Mouse (Mus musculus): ENCODE results near the gene Dnal4. TPM values are rescaled to one million over a fixed set of nuclear protein-coding genes. Genes with fewer than 3 reads are reported as not detected.

Dnal4 gene
- polyA plus RNA-seq, 1 experiment from 2014 or later: 76.8 TPM

GRCm38 (mm10) chr15:79810997-79811396 lies 33.3 kb upstream of the Dnal4 start:
- no peak for DNase-seq (ENCODE audit: low read depth, low spot score)
- POLR2A ChIA-PET: no interaction called here
- CTCF ChIA-PET: interaction anchor here (1.9 kb wide), 1 partner anchor 58 kb away, joined by 5 read pairs; no protein-coding TSS in a partner anchor
- no peak for TF ChIP-seq CTCF (IDR thresholded peaks at IDR 0.05)
- in situ Hi-C loops (cut with MboI; ENCODE audit: low pct_unique_long_range_greater_than_20kb): no loop called here
- H3K27me3 ChIP-seq: peaks cover 20% of the 10 kb centered on the region
- no peak for ATAC-seq

- ChIA-PET CTCF (no interaction called here), POLR2A (interaction anchor here (0.6 kb wide), 1 partner anchor 56 kb away, joined by 5 read pairs; no protein-coding TSS in a partner anchor)
- TF ChIP-seq CTCF (IDR thresholded peaks at IDR 0.05): no peak
- ATAC-seq (no peak), DNase-seq (ENCODE audit: low read depth, low spot score) (no peak)
- in situ Hi-C loops (cut with MboI; ENCODE audit: low pct_unique_long_range_greater_than_20kb): no loop called here
- peaks cover 25% of the 10 kb centered on the region for H3K27me3 ChIP-seq
Observed at GRCm38 (mm10) chr15:79810061-79810460, 32.4 kb upstream of the Dnal4 start.

DNA sequence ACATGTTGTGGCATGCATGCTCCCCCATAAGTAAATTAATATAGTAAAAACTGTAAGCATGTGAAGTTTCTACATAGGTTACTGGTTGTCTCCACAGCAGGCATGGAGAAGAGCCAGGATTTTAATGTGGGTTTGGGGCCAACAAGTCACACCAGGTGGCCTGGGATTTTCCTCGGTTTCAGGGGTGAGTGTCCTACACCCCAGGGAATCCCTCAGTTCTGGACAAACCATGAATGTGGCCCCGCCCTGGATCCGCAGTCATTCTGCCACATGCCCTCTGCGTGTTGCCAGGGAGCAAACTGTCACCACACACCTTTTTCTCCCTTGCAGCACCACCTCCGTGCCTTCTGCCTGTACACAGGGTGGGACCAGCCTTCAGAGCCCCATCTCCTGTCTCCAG lies 31.0 kb upstream of the Dnal4 start:
- ATAC-seq: no peak
- ChIA-PET POLR2A (no interaction called here), CTCF (no interaction called here)
- in situ Hi-C loops (cut with MboI; ENCODE audit: low pct_unique_long_range_greater_than_20kb): no loop called here
- TF ChIP-seq CTCF (IDR thresholded peaks at IDR 0.05): no peak
- peaks cover 30% of the 10 kb centered on the region for H3K27me3 ChIP-seq
- DNase-seq (ENCODE audit: low read depth, low spot score): no peak

- no peak for DNase-seq (ENCODE audit: low read depth, low spot score)
- CTCF ChIA-PET: no interaction called here
- in situ Hi-C loops (cut with MboI; ENCODE audit: low pct_unique_long_range_greater_than_20kb): no loop called here
- POLR2A ChIA-PET: no interaction called here
- TF ChIP-seq CTCF (IDR thresholded peaks at IDR 0.05): no peak
- H3K27me3 ChIP-seq: peaks cover 36% of the 10 kb centered on the region
- no peak for ATAC-seq
Observed at GRCm38 (mm10) chr15:79808114-79808513, 30.5 kb upstream of the Dnal4 start.

DNA sequence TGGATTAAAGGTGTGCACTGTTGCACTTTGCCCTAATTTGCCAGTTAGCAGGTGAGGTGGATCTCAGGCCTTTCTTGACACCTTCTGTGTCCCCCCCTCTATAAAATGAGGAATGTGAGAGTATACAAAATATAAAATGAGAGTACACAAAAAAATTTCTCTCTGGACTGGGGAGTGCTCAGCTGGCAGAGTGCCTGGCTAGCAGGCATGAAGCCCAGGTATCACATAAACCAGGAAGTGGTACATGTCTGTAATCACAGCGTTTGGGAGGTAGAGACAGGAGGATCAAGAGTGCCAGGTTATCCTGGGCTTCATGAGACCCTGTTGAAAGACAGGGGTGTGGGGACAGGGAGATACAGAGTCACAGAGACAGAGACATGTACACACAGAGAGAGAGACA lies 29.4 kb upstream of the Dnal4 start:
- ATAC-seq (no peak), DNase-seq (ENCODE audit: low read depth, low spot score) (no peak)
- peaks cover 38% of the 10 kb centered on the region for H3K27me3 ChIP-seq
- TF ChIP-seq CTCF (IDR thresholded peaks at IDR 0.05): no peak
- ChIA-PET CTCF (no interaction called here), POLR2A (interaction anchor here (0.7 kb wide), 1 partner anchor 1571 kb away, joined by 3 read pairs; no protein-coding TSS in a partner anchor)
- in situ Hi-C loops (cut with MboI; ENCODE audit: low pct_unique_long_range_greater_than_20kb): no loop called here

GRCm38 (mm10) chr15:79805246-79805645 lies 27.6 kb upstream of the Dnal4 start:
- no peak for TF ChIP-seq CTCF (IDR thresholded peaks at IDR 0.05)
- DNase-seq (ENCODE audit: low read depth, low spot score) (no peak), ATAC-seq (no peak)
- ChIA-PET CTCF (no interaction called here), POLR2A (no interaction called here)
- H3K27me3 ChIP-seq: peaks cover 37% of the 10 kb centered on the region
- in situ Hi-C loops (cut with MboI; ENCODE audit: low pct_unique_long_range_greater_than_20kb): no loop called here

GRCm38 (mm10) chr15:79804352-79805071 lies 26.9 kb upstream of the Dnal4 start, which contains the start of gene Nptxr:
Nptxr (minus strand) TSS chr15:79804766.
- TF ChIP-seq CTCF (IDR thresholded peaks at IDR 0.05): no peak

DNA sequence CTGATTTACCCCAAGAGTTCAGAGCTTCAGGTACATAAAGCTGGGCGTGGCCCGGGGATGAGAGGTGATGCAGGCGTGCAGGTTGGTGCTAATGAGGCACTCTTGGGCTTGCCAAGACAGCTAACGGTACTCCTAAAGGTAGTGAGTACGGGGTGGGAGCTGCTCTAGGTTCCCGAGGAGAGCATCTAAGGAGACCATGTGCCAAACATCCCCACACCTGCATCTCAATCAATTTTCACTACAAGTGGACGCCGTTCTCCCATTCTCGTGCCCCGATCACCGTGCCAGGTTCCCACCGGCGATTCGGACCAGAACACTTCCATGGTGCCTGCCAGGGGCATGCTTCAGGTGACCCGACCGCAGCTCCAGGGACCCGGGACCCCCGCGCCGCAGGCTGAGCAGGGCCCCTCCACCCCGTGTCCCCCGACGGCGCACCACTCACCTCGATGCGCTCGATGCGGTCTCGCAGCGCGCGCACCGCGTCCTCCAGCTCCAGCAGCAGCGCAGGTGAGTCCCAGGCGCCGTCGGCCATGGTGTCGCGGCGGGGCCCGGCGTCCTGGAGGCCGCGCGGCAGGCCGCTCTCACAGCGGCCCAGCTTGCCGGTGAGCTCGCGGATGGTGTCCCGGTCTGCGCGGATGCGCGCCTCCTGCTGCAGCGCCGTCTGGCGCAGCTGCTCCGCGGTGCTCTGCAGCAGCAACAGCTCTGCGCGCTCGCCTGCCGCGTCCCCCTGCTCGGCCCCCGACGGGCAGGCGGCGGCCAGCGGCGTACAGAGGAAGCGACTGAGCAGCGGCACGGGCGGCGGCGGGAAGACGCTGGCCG lies 26.1 kb upstream of the Dnal4 start:
- ChIA-PET CTCF (interaction anchor here (0.8 kb wide), 1 partner anchor 27 kb away, joined by 3 read pairs; no protein-coding TSS in a partner anchor), POLR2A (no interaction called here)
- ATAC-seq: no peak
- no peak for DNase-seq (ENCODE audit: low read depth, low spot score)
- no peak for TF ChIP-seq CTCF (IDR thresholded peaks at IDR 0.05)
- peaks cover 23% of the 10 kb centered on the region for H3K27me3 ChIP-seq
- in situ Hi-C loops (cut with MboI; ENCODE audit: low pct_unique_long_range_greater_than_20kb): no loop called here

More at GRCm38 (mm10) chr15:79804352-79805071, 26.9 kb upstream of the Dnal4 start, which contains the start of gene Nptxr:
- ATAC-seq: peak; percentile 24
- ChIA-PET POLR2A (no interaction called here), CTCF (no interaction called here)
- in situ Hi-C loops (cut with MboI; ENCODE audit: low pct_unique_long_range_greater_than_20kb): no loop called here
- peaks cover 30% of the 10 kb centered on the region for H3K27me3 ChIP-seq
- no peak for DNase-seq (ENCODE audit: low read depth, low spot score)

- ChIA-PET POLR2A (interaction anchor here (1.0 kb wide), 1 partner anchor 61 kb away, joined by 3 read pairs; no protein-coding TSS in a partner anchor), CTCF (no interaction called here)
- DNase-seq (ENCODE audit: low read depth, low spot score) (no peak), ATAC-seq (no peak)
- no peak for TF ChIP-seq CTCF (IDR thresholded peaks at IDR 0.05)
- peaks cover 20% of the 10 kb centered on the region for H3K27me3 ChIP-seq
- in situ Hi-C loops (cut with MboI; ENCODE audit: low pct_unique_long_range_greater_than_20kb): no loop called here
Observed at GRCm38 (mm10) chr15:79802304-79802703, 24.7 kb upstream of the Dnal4 start.

DNA sequence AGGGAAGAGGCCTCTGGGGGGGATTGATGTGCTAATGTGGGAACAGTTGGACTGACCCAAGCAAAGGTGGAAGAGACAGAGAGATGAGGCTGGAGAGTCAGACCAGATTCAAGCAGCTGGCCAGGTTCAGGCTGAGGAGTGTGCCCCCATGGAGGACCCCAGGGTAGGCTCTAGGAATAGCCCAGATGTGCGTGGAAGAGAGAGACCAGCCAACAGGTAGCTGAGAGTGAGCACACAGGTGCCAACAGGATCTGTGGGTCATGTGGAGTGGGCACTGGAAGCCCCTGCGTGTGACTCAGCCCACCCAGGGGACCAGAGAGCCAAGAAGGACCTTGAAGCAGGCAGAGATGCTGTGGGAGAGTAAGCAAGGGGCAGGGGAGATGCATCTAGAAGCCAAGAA lies 24.0 kb upstream of the Dnal4 start:
- in situ Hi-C loops (cut with MboI; ENCODE audit: low pct_unique_long_range_greater_than_20kb): no loop called here
- ChIA-PET CTCF (no interaction called here), POLR2A (no interaction called here)
- peaks cover 18% of the 10 kb centered on the region for H3K27me3 ChIP-seq
- ATAC-seq (no peak), DNase-seq (ENCODE audit: low read depth, low spot score) (no peak)
- TF ChIP-seq CTCF (IDR thresholded peaks at IDR 0.05): no peak

GRCm38 (mm10) chr15:79800701-79801100 lies 23.1 kb upstream of the Dnal4 start:
- H3K27me3 ChIP-seq: peaks cover 18% of the 10 kb centered on the region
- POLR2A ChIA-PET: no interaction called here
- in situ Hi-C loops (cut with MboI; ENCODE audit: low pct_unique_long_range_greater_than_20kb): no loop called here
- TF ChIP-seq CTCF (IDR thresholded peaks at IDR 0.05): no peak
- DNase-seq (ENCODE audit: low read depth, low spot score) (no peak), ATAC-seq (no peak)
- CTCF ChIA-PET: no interaction called here

Measured in Patski (cell line).